Mouse (Mus musculus) adrenal gland, adult 8-10 months (tissue): Measurements from ENCODE around the gene Gm21976. TPM values are rescaled to one million over a fixed set of nuclear protein-coding genes. Genes with fewer than 3 reads are reported as not detected.

ENCODE experiments used
- DNase-seq: peaks from one replicate; pipeline ENCODE4 v3.0.0; 2022
- total RNA-seq, 4 experiments: library from RNA; stranded (reverse); gene quantifications; 2 replicates each; pipeline ENCODE4 v1.2.4; 2022

Gm21976 gene
- not detected for total RNA-seq

DNA sequence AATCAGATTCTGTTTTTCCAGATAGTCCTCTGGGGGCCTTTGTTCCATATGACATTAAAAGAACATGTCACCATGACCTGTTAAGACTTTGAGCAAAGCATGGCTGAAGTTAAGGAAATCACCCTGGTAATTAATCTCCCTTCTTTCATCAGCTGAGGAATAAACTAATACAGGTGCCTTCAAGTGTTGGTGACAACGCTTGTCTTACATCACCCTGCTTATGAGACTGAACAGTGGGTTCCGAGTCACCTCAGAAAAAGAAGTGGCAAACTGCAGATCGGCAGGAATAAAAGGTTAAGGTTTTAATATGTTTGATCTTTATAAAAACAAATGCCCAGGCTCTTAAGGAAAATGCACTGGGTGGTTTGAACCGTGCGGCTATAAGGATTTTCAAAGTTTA is at the start of gene Gm21976:
Gene Gm21976, plus strand, starts transcription at position 202 of the 400 bp plus-strand sequence.
- DNase-seq = no peak

DNA sequence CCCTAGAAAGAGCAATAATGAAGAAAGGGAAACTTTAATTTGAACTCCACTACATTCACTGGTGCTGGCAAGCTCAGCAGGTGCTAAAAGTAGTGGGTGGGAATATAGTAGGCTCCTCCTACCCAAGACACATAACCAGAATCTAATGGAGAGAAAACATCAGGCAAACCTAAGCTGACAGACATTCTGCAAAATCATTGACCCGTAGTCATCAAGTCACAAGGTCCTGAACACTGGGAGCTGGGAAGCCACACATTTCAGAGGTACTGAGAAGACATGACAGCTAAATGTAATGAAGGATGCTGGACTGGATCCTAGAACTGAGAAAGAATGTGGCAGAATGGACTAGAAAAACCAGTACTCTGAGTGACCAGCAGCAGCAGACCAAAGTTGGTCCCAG is 49.2 kb upstream of the Gm21976 start:
- no peak for DNase-seq

DNA sequence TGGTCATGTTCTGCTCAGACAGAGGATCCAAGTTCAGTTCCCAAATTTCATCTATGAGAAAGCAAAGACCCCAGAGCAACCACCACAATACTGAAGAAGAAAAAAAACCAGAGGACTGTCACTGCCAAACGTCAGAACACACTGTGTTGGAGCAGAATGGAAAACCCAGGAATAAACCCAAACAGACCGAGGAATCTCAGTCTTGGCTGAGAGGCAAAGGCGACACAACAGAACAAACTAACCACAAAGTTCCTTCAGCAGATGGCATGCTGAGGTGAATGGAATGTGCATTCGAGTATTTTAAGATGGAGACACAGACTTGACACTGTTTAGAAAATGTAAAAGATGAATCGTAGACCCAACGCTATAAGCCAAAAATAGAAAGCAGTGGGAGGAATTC is 44.2 kb upstream of the Gm21976 start:
- DNase-seq = no peak

DNA sequence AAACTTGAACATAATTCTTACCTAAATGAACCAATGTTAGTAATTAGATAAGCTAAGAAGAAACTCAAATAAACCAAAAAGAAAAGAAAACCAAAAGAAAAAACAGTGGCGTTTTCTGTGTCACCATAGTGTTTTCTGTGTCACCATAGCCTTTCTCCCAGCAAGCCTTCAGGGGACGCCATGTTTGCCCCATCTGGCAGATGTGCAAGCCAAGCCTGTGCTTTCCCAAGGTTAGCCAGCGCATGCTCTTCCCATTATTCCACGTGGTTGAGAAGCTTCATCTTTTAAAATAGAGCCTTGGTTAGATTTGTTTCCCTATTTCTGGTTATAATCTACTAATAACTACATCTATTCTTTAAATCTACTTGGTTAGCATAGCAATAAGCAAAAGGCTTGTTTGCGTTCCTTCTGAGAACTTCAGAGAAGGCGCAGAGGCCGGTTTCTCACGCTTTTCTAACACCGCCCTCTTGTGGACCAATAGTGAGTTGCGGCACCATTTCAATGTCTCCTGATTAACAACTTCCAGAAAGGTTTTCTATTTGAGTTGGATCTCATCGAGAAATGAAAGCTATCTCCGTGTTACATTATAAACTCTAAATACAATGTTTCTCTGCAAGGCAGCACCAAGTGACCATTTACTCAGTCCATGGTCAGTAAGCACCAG is 39.6 kb upstream of the Gm21976 start:
- peak; percentile 26 for DNase-seq

DNA sequence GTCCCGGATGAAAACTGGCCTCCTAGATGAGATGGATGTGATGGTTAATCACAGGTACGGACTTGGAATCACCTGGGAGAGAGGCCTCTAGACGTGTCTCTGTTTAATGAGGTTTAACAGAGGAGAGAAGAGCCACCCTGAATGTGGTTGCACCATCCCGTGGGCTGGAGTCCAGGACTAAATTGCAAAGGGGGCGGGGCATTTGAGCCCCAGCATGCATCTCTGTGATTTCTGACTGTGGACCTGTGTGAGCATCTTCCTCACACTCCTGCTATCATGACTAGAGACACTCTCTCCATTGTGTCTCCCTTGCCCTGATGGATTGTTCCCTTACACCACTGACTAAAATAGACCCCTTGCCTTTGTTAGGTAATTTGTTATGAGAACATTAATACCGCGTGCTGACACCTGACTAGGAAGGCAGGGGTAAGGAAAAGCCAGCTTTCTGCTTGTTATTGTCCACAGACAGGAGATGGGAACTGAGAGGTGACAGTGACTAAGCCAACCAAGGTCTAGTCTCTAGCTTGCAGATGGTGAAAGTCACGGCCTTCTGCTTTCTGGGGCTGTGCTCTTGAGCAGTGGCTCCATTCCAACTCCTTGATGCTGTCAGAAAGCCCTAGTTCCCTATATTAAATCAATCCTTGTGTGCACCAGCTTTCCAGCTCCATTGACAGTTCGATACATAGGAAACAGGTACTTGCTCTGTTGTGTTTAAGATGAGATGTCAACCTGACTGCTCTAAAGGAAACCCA is 38.0 kb upstream of the Gm21976 start:
- DNase-seq = peak; percentile 62

DNA sequence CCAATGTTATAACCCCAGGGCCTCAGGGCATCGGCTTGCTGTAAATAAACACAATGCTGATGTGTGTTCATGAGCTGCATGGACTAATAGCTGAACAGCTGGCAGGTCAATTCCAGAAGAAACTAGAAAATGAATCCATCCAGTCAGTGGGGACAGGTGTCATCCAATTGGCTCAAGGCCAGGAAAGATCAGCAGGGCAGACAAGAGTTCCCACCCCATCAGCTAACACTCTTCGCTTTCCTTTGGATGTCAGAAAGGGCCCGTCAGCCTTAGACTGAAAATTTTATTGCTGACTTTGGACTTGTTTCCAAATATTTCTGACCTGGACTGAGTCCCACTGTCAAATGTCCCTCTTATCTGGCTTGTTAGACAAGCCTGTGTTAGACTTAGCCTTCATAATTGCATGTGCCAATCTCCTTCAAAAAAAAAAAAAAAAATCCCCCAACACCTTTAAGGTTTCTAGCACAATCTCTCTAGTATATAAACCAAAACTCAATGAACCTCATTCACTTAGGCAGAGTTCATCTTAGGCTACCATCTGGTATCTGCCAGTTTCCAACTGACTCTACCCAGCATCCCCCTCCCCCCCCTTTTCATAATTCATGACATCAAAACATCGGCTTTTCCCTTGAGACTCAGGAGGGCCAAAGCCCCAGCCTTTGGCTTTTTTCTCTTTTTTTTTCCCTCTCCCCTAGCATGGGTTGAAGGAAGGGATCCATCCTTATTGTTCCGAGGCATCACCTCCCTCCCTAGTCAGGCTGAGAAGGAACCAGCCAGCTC is 34.9 kb upstream of the Gm21976 start:
- DNase-seq = no peak

DNA sequence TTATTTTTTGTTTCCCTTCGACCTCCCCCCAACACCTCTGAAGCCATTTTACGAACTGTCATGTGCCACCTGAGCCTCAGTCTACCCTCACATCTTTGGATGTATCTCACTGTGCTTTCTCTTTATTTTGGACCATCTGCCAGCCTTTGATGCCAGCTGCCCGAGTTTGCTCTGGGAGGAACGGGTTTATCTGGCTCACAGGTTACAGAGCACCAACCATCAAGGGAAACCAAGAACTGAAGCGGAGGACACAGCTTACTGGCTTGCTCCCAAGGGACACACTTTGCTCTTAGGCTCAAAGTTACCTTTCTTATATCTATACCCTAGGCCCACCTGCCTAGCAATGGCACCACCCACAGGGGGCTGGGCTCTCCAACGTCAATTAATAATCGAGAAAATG is 34.3 kb upstream of the Gm21976 start:
- DNase-seq = no peak

DNA sequence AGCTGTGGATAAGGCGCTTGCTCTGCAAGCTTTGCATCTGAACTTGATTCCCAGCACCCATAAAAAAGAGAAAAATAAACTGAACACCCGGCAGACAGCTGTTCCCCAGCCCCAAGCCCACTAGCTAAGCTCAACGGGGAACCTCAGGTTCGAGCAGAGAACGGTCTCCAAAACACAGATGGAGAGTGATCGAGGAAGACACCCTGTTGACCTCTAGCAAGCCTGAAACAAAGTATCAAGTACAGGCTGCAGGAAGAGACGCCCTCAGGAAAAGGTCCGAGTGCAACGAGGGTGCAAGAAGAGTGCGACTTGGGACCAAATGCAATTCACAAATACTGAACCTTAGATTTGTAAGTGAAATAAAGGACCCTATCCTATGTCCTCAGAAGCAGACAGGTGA is 30.1 kb upstream of the Gm21976 start:
- no peak for DNase-seq

DNA sequence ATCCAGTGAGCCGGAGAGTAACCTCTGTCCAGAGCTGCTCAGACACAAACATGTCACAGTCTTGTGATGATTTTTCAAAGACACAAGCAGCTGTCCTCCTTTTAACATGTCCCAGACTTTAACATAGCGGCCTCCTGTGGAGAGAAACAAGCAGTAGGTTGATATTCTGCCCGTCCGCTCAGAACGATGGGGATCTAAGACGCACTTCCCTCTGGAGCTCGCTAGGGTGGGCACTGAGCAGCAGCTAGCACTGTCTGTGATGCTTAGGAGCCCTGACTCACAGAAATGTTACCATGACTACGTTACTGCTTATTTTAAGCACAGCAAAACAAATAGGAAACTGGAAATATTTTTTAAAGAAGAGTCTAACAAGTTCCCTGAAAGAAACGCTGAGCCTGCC is 24.8 kb upstream of the Gm21976 start:
- DNase-seq = no peak

DNA sequence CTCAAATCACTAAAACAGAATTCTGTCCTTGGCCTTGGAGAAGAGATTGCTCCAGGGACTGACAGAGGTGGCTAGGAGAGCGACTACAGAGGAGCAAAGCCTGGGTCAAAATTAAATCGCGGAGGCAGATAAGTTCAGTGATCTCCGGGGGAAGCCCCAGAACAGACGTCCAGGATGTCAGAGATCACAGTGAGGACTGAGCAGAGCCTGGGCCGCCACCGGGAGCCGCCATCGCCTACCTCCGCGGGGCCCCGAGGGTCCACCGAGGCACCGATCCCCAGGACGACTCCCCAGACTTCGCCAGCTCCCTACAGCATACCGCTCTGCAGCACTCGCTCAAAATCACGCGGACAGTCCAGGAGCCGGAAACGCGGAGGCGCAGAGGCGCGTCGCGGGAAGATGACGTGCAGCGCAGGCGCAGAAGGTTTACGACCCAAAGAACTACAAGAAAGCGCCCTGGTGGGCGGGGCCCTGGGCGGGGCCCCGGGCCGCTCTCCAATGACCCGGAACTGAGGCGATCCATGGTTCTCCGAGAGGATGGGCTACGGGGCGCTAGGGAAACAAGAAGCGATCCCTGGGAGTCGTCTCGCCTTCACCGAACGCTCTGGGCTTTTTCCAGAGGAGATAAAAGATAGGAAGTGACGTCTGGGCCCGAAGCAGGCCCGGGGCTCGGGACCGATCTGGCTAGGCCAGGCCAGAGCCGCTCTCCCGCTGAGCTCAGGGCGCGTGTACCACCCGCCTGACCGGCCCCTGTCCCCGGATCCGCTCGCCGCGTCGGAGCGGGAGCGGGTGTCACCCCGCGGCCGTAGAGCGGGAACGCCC is 16.8 kb upstream of the Gm21976 start, which contains the start of the genes Utp15 and Ankra2:
Gene Utp15, minus strand, starts transcription at position 406 of the 822 bp plus-strand sequence.
Gene Ankra2, plus strand, starts transcription at position 439 of the 822 bp plus-strand sequence.
- peak; percentile 97 for DNase-seq

DNA sequence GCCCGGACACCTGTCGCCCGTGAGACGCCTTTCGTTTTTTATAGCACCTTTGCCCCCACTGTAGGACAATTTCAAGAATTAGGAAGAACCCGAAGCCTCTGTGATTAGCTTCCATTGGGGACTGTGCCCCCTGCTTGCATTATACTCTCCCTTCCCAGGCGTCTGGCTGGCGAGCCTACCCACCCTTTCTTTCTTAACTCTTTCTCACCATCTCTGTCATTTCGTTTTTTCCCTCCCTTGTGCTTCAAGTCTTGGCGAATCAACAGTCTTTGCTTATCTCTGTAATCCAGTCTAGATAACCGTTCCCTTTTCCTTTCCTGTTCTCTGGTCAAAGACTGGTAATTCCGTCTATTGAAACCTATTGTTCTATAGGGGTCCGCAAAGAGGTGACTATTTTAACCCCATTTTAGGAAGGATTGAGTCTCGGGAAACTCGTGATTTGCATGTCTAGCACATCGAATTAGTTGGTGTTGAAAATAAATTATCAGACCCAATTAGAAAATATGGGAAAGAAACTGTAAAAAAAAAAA is 16.2 kb upstream of the Gm21976 start:
- no peak for DNase-seq

DNA sequence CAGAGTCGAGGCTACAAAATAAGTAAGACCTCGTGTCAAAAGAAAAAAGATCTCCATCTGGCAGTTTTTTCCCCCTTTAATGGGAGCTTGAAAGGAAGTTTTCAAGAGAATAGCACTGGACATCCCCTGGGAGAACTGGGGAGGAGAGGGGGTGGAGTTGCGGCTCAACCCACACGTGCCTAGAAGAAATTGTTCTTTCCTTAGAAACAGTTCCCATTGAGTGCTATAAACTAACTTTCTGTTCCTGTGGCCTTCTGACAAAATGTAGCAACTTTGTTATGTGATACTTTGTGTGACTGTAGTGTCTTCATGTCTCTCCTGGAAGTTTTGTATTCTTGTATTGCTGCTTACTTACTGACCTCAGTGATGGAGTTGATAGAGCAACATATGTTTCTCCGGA is 15.6 kb upstream of the Gm21976 start:
- no peak for DNase-seq

DNA sequence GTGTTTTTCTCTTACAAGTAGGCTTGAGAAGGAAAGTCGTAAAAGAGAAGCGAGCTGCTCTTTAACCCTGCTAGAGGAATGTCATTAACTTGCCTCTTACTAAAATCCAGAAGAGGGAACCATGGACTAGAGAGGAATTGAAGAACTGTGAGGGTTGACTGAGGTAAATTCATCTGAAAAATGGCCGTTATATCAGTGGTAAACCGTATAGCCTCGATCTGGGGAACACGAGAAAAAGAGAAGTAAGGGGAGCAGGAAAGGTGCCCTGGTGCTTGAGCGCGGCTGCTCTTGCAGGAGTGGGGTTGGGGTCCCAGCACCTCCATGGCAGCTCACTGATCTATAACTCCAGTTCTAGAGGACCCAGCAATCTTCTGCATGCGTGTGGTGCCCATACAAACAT is 5.7 kb upstream of the Gm21976 start:
- no peak for DNase-seq

DNA sequence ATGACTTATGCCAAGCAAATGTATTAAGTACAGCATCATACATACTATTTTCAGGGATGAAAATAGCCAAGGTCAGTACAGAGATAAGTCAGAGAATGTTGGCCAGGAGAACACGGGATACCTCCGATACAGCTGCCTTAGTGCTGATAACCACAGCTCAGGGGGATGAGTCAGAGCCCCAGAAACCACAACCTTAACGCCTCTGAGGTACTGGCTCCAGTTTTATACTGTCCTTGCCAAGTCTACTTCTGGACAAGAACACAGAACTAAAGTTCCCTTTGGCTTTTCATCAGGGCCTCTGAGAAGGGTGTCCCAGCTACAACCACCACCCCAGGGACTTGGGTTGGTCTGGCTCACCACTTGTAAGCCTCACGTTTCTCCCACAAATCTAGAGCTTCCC is 4.0 kb upstream of the Gm21976 start:
- peak; percentile 59 for DNase-seq

DNA sequence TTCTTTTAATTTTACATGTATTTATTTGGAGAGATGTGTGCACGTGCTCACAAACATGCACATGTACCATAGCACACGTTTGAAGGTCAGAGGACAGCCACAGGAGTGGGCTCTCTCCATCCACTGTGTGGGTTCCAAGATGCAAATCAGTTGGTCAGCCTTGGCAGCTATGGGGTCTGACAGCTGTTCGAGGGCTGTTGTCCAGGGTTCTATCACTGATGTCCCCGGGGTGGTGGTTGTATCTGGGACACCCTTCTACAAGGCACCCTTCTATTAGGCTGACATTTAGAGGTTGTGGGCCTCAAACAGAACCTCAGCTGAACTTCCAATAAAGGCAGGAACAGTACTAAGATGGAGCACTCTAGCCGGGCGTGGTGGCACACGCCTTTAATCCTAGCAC is 3.4 kb upstream of the Gm21976 start:
- no peak for DNase-seq

DNA sequence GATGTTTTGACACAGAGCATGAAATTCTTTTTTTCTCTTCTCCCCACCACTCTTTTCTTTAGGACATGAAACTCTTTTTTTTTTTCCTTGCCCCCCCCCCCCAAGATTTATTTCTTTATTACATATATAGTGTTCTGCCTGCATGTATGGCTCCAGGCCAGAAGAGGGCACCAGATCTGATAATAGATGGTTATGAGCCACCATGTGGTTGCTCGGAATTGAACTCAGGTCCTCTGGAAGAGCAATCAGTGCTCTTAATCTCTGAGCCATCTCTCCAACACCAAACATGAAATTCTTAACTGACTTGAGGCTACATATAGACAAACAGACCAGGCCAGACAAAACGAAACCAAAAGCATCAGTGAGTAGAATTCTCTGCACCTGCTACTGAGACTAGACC is 2.2 kb upstream of the Gm21976 start:
- no peak for DNase-seq

DNA sequence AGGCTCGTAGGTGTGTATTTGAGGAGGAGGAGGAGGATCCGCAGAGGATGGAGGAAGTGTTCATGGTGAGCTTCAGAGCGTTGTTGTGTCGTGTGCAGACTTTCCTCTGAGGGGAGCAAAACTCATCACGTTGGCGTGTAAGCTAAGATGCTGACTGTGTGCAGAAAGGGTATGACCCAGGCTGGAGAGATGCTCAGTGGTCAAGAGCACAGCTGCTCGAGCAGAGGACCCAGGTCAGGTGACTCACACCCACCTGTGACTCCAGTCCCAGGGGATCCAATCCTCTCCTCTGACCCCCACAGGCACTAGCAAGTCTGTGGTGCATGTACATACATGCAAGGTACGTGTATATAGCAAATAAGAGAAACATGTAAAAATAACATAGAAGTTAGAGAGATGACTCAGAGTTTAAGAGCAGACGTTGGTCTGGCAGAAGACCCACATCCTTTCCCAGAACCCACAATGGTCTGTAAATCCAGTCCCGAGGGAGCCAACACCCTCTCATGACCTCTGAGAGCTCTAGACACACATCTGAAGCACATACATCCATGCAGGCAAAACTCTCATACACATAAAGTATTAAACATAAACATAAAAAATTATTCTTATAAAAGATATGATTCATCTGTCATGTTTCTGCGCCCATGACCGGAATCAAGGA is 1.4 kb downstream of the Gm21976 start:
- DNase-seq = no peak

DNA sequence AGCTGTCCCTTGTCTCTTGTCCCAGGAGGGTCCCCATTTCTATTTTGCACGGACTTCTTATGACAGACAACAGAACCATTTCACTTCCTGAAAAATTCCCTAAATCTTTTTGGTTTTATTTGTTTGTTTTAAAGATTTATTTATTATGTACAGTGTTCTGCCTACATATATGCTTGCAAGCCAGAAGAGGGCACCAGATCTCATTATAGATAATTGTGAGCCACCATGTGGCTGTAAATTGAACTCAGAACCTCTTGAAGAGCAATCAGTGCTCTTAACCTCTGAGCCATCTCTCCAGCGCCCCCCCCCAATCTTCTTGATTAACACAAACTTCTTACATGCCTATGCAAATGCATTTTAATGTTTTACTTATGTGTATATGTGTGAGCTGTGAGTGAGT is 11.0 kb downstream of the Gm21976 start:
- no peak for DNase-seq

DNA sequence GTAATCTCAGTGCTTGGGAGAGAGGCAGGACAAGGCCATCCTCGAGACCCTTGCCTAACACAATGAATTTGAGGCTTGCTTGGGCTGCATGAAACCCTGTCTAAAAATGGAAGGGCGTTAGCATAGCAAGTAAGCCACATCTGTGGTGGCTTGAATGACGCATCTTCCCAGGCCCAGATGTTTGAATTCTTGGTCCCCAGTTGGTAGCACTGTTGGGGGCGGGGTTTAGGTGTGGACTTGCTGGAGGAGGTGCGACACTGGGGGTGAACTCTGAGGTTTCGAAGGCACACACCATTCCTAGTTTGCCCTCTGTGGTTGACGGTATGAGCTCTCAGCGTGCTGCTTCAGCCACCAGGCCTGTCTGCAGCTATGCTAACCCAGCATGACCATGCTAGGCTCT is 12.0 kb downstream of the Gm21976 start:
- DNase-seq = no peak

DNA sequence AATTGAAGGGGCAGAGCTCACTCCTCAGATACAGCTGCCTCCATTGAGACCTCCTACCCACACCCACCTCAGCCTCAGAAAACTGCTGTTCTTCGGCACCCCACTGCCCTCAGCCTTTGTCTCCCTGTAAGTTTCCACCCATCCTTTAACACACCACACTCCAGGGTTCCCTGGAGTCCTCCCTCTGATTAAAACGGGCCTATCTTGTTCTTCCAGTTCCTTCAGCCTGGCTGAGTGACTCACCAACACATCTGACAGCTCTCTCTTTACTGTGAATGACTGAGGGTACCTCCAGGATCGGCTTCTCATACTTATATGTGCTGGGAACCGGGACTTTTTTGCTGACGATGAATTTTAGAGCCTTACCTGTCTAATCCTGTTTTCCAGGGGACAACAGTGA is 16.4 kb downstream of the Gm21976 start:
- DNase-seq = no peak

DNA sequence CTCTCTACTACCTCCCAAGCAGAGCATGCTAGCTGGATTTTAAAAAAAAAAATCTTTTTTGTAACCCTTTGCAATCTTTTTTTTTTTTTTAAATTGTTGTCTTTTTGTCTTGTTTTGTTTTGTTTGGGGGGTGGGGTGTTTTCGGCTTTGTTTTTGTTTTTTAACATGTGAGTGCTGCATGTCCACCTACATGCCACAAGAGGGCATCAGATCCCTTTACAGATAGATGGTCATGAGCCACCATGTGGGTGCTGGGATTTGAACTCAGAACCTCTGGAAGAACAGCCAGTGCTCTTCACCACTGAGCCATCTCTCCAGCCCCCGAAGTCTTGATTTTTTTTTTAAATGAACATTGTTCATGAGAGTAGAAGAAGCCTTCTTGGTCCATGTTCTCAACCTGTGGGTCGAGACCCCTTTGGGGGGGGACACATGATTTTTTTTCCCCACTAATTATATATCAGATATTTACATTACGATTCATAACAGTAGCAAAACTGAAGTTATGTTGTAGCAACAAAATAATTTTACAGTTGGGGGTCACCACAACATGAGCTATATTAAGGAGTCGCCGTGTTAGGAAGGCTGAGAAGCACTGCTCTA is 18.3 kb downstream of the Gm21976 start:
- DNase-seq = no peak
